Mouse (Mus musculus): Measurements from ENCODE around the gene Gm10840.

- TF ChIP-seq GATA1 (IDR thresholded peaks at IDR 0.05; ENCODE audit: borderline replicate concordance, low read length) (no peak), FLI1 (IDR thresholded peaks at IDR 0.05; ENCODE audit: low read length) (no peak)
These were observed 49.0 kb upstream of the Gm10840 start for GRCm38 (mm10) chr11:106111688-106112087.

Data from megakaryocyte, embryonic 14.5 days (primary cell).